Comparison of ENCODE assay signal across 17 mouse cellular contexts in the genomic region with DNA sequence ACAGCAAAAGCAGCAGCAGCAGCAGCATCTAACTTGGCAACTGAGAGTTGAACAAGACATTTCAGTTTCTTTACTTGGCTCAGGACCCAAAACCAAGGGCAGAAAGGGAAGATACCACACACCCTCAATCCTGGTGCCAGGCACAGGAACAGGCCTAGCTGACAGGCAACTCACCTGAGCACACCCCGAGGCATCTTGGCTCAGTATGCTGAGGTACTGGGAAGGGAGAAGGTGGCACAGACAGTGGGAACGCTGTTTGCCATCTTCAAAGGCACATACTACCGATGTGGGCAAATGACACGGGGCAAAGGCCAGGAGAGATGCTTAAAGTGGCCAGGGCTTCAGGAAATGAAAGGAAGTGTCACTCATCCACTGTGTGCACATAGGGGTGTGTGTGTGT.
DNase-seq lines count a peak whose midpoint lies in the region; ATAC-seq and TF ChIP-seq lines count a peak whose summit lies in the region.
"Had no signal": no experiment of that assay in that cellular context is flagged by ENCODE, and none has a peak within 500 bp of the region (broad histone marks: within the 10 kb centered on the region; RNA-seq: fewer than 3 reads in every experiment).

No protein-coding gene starts in this region.

- no peaks in the 10 kb centered on the region for H3K36me3 ChIP-seq in heart, embryonic 12.5 days
- no peaks in the 10 kb centered on the region for H3K36me3 ChIP-seq in midbrain, embryonic 13.5 days
- no peaks in the 10 kb centered on the region for H3K36me3 ChIP-seq in midbrain, embryonic 10.5 days
- no peaks in the 10 kb centered on the region for H3K36me3 ChIP-seq in midbrain, embryonic 16.5 days (ENCODE audit: control insufficient read depth, insufficient read depth, low read length)
- H3K36me3 ChIP-seq in heart, embryonic 11.5 days (ENCODE audit: control insufficient read depth, insufficient read depth, low read length) = no peaks in the 10 kb centered on the region
- H3K36me3 ChIP-seq: embryonic facial prominence, embryonic 13.5 days; heart, embryonic 15.5 days had no signal

- no peak for TF ChIP-seq CTCF in cerebellum, adult 2 months (IDR thresholded peaks at IDR 0.05; ENCODE audit: borderline replicate concordance, insufficient read depth, low read depth, low read length)

- H3K9ac ChIP-seq in heart, embryonic 12.5 days = no peak overlapping the region
- no peak overlapping the region for H3K9ac ChIP-seq in midbrain, embryonic 13.5 days (replicated peaks)
- no peak overlapping the region for H3K9ac ChIP-seq in midbrain, embryonic 16.5 days (ENCODE audit: low read depth, low read length)
- no peak overlapping the region for H3K9ac ChIP-seq in heart, embryonic 11.5 days (ENCODE audit: low read depth, low read length)
- H3K9ac ChIP-seq: embryonic facial prominence, embryonic 13.5 days; heart, embryonic 15.5 days had no signal

- H3K4me2 ChIP-seq in heart, embryonic 12.5 days = no peak overlapping the region
- no peak overlapping the region for H3K4me2 ChIP-seq in midbrain, embryonic 13.5 days (replicated peaks)
- no peak overlapping the region for H3K4me2 ChIP-seq in midbrain, embryonic 16.5 days (ENCODE audit: low read length)
- no peak overlapping the region for H3K4me2 ChIP-seq in heart, embryonic 11.5 days
- H3K4me2 ChIP-seq: embryonic facial prominence, embryonic 13.5 days; heart, embryonic 15.5 days; hindbrain, embryonic 14.5 days had no signal

- peak overlapping the region; percentile 69 for H3K27ac ChIP-seq in cerebellum, adult 2 months (ENCODE audit: insufficient read depth, low read length)
- H3K27ac ChIP-seq in heart, embryonic 12.5 days (ENCODE audit: poor library complexity, severe bottlenecking) = no peak overlapping the region
- peak overlapping the region; percentile 5; the same call in 1 of the 2 replicates for H3K27ac ChIP-seq in midbrain, embryonic 13.5 days
- no peak overlapping the region for H3K27ac ChIP-seq in midbrain, embryonic 10.5 days (replicated peaks)
- 0 out of 2 replicates have a peak overlapping the region, but pooled peaks have one; percentile 23 for H3K27ac ChIP-seq in midbrain, embryonic 16.5 days (ENCODE audit: low read length)
- no peak overlapping the region for H3K27ac ChIP-seq in heart, embryonic 11.5 days (ENCODE audit: low read depth, low read length)
- H3K27ac ChIP-seq: embryonic facial prominence, embryonic 13.5 days; heart, embryonic 15.5 days; hindbrain, embryonic 14.5 days had no signal

- peak in 1 of 2 experiments; percentile 49 for DNase-seq in cerebellum, adult 2 months
- DNase-seq in cerebellum, adult 18-20 months = no peak
- peak; percentile 79 for DNase-seq in heart, adult 11 months
- DNase-seq in midbrain, embryonic 10.5 days (ENCODE audit: low spot score) = no peak
- DNase-seq: adrenal gland, postnatal 10 days; cerebellum, adult 8-10 months; gastrocnemius, postnatal 25 days; heart, postnatal 14 days had no signal

- no peaks in the 10 kb centered on the region for H3K27me3 ChIP-seq in cerebellum, adult 2 months (ENCODE audit: control insufficient read depth, insufficient read depth, low read length)
- no peaks in the 10 kb centered on the region for H3K27me3 ChIP-seq in heart, embryonic 12.5 days (replicated peaks)
- H3K27me3 ChIP-seq in midbrain, embryonic 13.5 days = peaks cover 13% of the 10 kb centered on the region; the same call in 1 of the 2 replicates
- H3K27me3 ChIP-seq in midbrain, embryonic 10.5 days (ENCODE audit: low read depth, poor library complexity, severe bottlenecking) = peaks cover 28% of the 10 kb centered on the region
- no peaks in the 10 kb centered on the region for H3K27me3 ChIP-seq in midbrain, embryonic 16.5 days (ENCODE audit: control insufficient read depth, insufficient read depth, low read depth, low read length)
- no peaks in the 10 kb centered on the region for H3K27me3 ChIP-seq in heart, embryonic 11.5 days (ENCODE audit: control insufficient read depth, insufficient read depth, low read length)
- H3K27me3 ChIP-seq: embryonic facial prominence, embryonic 13.5 days; heart, embryonic 15.5 days had no signal

- H3K9me3 ChIP-seq in heart, embryonic 12.5 days (replicated peaks) = no peaks in the 10 kb centered on the region
- no peaks in the 10 kb centered on the region for H3K9me3 ChIP-seq in midbrain, embryonic 13.5 days
- H3K9me3 ChIP-seq in midbrain, embryonic 10.5 days (replicated peaks) = no peaks in the 10 kb centered on the region
- no peaks in the 10 kb centered on the region for H3K9me3 ChIP-seq in midbrain, embryonic 16.5 days (replicated peaks; ENCODE audit: control insufficient read depth, low read length, poor library complexity, severe bottlenecking)
- H3K9me3 ChIP-seq in heart, embryonic 11.5 days (replicated peaks; ENCODE audit: control insufficient read depth, low read length) = no peaks in the 10 kb centered on the region
- H3K9me3 ChIP-seq: embryonic facial prominence, embryonic 13.5 days; heart, embryonic 15.5 days had no signal

- peaks cover 78% of the 10 kb centered on the region for H3K4me1 ChIP-seq in cerebellum, adult 2 months (ENCODE audit: control insufficient read depth, insufficient read depth, low read length)
- peaks cover 91% of the 10 kb centered on the region for H3K4me1 ChIP-seq in heart, embryonic 12.5 days (replicated peaks)
- peaks cover 92% of the 10 kb centered on the region for H3K4me1 ChIP-seq in midbrain, embryonic 13.5 days (replicated peaks)
- peaks cover 86% of the 10 kb centered on the region for H3K4me1 ChIP-seq in midbrain, embryonic 10.5 days
- peaks cover 70% of the 10 kb centered on the region for H3K4me1 ChIP-seq in midbrain, embryonic 16.5 days (ENCODE audit: control insufficient read depth, insufficient read depth, low read length)
- H3K4me1 ChIP-seq in heart, embryonic 11.5 days (ENCODE audit: control insufficient read depth, insufficient read depth, low read length) = peaks cover 55% of the 10 kb centered on the region

- WGBS in cerebellum, adult 2 months = 14% methylated on average over 4 of the region's 4 CpGs
- 82% methylated on average over 4 of the region's 4 CpGs for WGBS in heart, embryonic 12.5 days
- WGBS in midbrain, embryonic 13.5 days = 74% methylated on average over 4 of the region's 4 CpGs
- 83% methylated on average over 4 of the region's 4 CpGs for WGBS in midbrain, embryonic 10.5 days
- WGBS in midbrain, embryonic 16.5 days = 78% methylated on average over 4 of the region's 4 CpGs
- 81% methylated on average over 4 of the region's 4 CpGs for WGBS in heart, embryonic 11.5 days (ENCODE audit: insufficient replicate concordance)

- TF ChIP-seq POLR2A in cerebellum, adult 2 months (IDR thresholded peaks at IDR 0.05; ENCODE audit: borderline replicate concordance, insufficient read depth, low read length) = no peak

- H3K4me3 ChIP-seq in cerebellum, adult 2 months (replicated peaks; ENCODE audit: insufficient read depth, low read depth, low read length) = no peak overlapping the region
- no peak overlapping the region for H3K4me3 ChIP-seq in heart, embryonic 12.5 days
- H3K4me3 ChIP-seq in midbrain, embryonic 13.5 days (replicated peaks) = no peak overlapping the region
- no peak overlapping the region for H3K4me3 ChIP-seq in midbrain, embryonic 10.5 days
- no peak overlapping the region for H3K4me3 ChIP-seq in midbrain, embryonic 16.5 days (ENCODE audit: low read depth, low read length)
- H3K4me3 ChIP-seq in heart, embryonic 11.5 days (ENCODE audit: low read depth, low read length) = no peak overlapping the region
- H3K4me3 ChIP-seq: embryonic facial prominence, embryonic 13.5 days; heart, embryonic 15.5 days had no signal

- no peak for ATAC-seq in heart, embryonic 12.5 days (ENCODE audit: insufficient number of reproducible peaks, low FRiP score)
- ATAC-seq in midbrain, embryonic 13.5 days = no peak
- no peak for ATAC-seq in midbrain, embryonic 16.5 days
- no peak for ATAC-seq in heart, embryonic 11.5 days (replicated peaks; ENCODE audit: insufficient number of reproducible peaks, low FRiP score, low TSS enrichment)
- ATAC-seq: forebrain, embryonic 14.5 days; intestine, embryonic 16.5 days had no signal

Comparison
In these comparisons a context has a peak if more than half of its experiments do, and no peak if none do; other contexts are left out.
1. H3K27ac ChIP-seq: peak in cerebellum, adult 2 months (single experiment), midbrain, embryonic 13.5 days (single experiment) and midbrain, embryonic 16.5 days (single experiment); none in heart, embryonic 12.5 days (single experiment), midbrain, embryonic 10.5 days (single experiment) and heart, embryonic 11.5 days (single experiment).